Mouse (Mus musculus): ENCODE measurements around the gene Abca7.

- TF ChIP-seq POLR2A (IDR thresholded peaks at IDR 0.05; ENCODE audit: low read depth, low read length) = no peak
- TF ChIP-seq CTCF (IDR thresholded peaks at IDR 0.05; ENCODE audit: borderline replicate concordance, insufficient read depth, low read length) = no peak
These were observed 22.2 kb upstream of the Abca7 start for GRCm38 (mm10) chr10:79974087-79974486.

Measured in embryonic fibroblast, embryonic 13.5 days (primary cell).